Mouse (Mus musculus): ENCODE results near the gene Pde4d.

Pde4d gene

DNA sequence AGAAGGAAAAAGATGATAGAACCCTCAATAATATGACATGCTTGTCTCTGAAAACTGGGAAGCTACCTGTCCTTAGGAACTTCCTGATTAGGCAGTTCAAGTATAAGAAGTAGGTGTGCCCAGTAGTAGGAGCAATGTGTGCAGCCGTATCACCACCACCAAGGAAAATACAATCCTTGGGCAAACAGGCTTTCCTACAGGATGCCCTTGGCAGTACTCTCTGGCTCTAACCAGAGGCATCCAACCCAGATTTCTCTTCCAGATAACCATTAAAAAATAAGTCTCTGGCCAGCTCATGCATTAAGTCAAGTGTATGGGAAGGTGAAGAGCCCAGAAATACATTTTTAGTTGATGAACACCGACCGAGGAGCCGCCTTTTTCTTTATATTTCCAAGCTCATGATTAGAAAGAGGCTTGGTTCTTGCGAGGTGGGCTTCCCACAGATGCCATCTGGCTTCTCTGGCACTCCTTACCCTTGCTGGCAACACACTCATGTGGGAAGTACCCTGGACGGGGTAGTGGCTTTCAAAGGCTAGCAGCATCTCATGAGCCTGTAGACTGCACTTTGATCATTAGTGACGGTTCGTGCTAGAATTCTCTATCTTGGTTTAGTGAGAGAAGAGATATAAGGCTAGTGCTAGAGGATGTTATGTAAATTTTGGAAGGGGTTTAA is 375.0 kb downstream of the Pde4d start:
- DNase-seq (ENCODE audit: low spot score in 2 of 2), result peak; percentile 14 to 16

DNA sequence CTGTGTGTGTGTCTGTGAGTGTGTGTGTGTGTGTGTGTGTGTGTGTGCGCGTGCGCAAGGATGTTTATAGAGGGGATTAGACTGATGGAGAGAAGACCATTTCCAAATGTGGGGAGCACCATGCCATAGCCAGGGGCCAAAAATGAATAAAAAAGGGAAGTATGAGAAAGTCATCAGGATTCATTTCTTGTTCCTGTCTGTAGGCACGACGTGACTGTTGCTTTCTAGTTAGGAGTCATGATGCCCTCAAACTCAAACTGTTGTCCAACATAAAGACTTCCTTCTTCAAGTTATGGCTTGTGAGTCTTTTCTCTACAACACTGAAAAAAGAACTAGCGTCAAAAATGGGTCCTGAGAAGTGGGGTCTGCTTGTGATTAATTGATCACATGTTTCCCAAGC is 375.8 kb downstream of the Pde4d start:
- no peak for DNase-seq (ENCODE audit: low spot score in 2 of 2)

DNA sequence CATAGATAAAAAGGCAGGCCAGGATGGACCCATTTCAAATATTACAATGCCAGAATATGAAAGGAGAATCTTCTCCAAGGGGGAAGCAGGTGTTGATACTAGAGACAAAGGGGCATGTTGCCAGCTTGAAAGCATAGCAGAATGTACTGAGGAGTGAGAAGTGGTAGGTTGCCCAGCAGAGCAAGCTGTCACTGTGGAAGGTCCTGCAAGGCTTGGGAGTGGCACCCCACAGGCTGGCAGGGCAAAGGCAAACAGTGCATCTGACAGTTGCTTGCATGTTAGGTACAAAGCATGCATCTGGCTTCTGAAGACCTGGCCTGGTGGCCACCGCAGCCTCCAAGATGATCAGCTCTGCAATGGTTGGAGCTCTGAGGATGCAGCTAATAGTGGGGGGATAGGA is 384.4 kb downstream of the Pde4d start:
- DNase-seq (ENCODE audit: low spot score in 2 of 2), result no peak

DNA sequence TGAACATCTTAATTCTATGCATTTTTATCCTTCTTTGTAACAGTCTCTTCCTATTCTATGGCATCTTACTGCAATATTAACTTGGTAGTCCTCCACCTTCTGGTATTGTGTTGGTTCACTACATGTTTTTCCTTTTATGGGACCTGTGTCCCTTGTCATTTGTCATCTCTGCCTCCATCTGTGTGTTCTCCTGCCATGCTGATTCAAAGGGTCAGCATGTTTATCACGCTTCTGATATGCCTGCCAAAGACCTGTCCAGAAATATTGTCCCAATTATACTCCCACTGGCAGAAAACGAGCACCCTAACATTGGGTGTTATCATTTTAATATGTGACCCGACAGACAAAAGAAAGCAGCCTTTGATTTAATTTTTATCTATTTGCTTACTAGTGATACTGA is 386.6 kb downstream of the Pde4d start:
- no peak for DNase-seq (ENCODE audit: low spot score in 2 of 2)

DNA sequence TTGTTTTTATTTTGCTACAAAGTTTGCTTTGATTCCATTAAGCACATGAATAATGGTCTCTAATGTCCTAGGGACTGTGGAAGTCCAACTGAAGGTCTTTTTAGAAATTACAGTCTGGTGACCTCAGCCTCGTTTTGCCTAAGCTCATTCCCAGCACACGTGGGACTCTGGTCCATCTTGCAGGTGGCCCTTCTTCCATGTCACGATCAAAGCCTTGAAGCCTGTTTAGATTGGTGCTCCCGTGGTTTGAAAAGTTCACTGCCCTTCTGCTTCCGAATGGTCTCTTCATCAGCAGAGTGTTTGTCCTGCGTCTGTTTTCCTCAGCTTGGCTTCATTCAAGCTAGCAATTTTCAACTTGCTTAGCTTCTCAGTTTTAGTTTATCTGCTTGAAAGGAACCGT is 389.4 kb downstream of the Pde4d start:
- no peak for DNase-seq (ENCODE audit: low spot score in 2 of 2)

DNA sequence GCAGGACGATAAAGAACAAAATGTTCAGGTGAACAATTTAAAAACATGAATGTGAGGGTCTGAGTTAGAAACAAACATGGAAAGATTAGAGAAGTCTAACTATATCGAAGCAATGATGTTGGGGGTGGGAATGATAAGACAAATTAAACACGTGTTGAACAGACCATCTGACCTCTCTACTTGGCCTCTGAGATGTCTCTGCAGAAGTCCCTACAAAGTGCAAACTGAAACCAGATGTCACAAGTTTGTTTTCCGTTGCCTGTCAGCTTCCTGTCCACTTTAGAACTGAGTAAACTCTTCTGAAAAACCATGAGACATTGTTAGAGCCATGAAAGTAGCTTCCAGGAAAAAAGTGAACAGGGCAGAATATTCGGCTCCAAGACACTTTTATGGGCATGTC is 404.3 kb downstream of the Pde4d start:
- no peak for DNase-seq (ENCODE audit: low spot score in 2 of 2)

DNA sequence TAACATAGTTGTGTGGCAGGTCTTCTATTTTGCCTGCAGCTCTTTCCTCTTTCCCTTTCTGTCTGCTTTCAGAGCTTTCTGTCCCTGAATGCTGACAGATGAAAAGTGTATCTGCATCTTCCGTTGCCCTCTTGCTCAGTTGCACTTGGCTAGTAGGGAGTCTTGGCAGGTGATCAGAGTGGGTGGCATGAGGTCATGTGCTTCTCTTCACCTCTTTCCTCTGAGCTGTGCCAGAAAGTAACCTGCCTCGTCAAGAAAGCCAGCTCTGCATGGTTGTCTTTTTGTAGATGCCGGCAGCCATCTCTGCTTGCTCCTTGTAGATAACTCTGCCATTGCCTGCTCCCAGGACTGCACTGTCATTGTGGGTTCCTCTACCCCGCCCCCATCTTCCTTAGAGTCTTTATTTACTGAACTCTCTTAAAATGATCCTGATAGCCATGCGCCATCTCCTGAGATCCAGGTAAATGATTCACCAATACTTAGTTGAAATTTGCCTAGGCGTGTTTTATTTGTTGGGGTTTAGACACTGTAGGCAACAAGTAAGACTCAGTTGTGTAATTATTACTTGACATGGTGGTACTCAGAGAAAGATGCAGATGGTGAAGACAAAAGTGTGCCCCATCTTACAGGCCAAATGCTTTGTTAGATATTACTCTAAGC is 407.2 kb downstream of the Pde4d start:
- no peak for DNase-seq (ENCODE audit: low spot score in 2 of 2)

DNA sequence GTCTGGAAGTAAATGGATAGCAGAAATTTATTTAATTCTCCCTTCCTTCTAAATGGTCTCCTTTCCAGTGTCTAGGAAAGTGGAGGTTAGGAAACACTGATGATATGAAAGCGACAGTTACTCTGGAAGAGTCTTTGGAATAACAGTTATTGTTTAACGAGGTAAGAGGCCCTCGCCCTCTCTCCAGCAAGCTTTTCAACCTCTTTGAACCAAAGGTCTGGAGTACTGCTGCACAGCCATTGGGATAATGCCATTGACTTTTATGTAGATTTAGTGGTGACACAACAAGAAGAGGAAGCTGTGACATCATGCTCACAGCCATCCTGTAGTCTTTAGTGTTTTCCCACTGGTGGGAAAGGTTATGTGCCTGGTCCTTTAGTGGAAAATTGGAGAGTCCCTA is 409.6 kb downstream of the Pde4d start:
- DNase-seq (ENCODE audit: low spot score in 2 of 2), result no peak

DNA sequence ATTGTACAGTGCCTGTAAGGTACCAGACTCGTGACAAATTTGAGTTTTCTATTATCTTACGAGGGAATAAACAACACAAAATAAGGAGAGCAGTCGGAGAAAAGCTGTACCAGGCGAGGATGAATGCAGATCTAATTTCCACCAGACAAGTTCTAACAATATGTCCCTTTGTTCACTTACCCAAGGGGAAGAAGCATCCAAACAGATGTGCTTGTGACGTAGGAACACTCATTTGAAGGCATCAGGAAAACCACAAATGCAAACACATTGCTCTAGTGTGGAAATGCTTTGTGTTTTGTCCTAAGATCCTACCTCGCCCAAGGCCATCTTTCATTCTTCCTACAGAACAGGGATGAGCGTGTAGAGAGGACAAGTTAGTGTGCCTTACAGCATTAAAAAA is 411.0 kb downstream of the Pde4d start:
- DNase-seq (ENCODE audit: low spot score in 2 of 2), result no peak

DNA sequence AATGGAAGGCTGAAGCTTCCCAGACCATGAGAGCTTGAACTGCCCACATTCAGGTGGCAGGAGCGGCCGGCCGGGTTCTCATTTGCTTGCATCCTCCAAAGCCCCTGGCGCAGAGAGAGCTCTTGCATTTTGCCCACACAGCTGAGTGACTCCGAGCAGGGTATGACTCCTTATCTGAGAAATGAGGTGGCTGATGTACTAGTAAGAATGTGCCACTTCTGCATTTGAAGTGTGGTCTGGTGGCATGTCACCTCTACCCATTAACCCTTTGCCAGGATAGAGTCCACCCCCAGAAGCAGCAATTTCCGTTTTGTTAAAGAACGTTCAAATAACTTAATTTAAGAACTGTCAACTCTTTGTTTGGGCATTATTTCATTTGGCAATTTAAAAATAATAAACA is 412.0 kb downstream of the Pde4d start:
- no peak for DNase-seq (ENCODE audit: low spot score in 2 of 2)

DNA sequence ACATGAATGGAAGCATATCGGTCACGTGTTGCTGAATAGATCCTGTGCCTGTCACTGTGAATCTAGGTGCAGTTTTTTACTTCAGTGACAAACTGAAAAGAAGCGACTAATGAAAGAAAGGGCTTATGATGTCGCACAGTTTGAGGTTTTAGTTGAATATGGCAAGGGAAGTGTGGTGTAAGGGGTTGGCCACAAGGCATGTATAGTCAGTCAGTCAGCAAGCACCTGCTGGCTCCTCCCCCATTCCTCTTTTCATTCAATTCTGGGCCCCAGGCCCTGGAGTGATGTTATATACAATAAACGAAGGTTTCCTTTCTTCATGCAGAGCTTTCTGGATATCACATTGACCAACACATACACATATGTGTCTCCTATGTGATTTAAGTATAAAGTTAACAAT is 412.4 kb downstream of the Pde4d start:
- no peak for DNase-seq (ENCODE audit: low spot score in 2 of 2)

DNA sequence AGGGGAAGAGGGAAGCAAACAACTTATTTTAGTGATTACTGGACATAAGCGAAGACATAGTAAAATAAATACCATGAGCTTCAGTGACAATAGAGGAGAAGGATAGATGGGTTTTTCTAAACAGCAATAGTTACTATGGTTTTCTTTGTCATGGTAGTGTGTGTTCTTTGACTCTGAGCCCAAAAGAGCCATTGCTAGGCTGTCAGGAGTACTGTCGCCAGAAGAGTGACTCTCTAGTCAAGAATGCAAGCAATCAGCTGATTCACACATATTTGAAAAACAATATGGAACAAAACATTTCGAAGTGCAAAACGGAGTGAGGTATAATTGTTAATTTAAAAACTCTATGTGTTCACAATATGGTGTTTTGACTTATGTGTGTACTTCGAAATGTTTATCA is 450.4 kb downstream of the Pde4d start:
- DNase-seq (ENCODE audit: low spot score in 2 of 2), result no peak

DNA sequence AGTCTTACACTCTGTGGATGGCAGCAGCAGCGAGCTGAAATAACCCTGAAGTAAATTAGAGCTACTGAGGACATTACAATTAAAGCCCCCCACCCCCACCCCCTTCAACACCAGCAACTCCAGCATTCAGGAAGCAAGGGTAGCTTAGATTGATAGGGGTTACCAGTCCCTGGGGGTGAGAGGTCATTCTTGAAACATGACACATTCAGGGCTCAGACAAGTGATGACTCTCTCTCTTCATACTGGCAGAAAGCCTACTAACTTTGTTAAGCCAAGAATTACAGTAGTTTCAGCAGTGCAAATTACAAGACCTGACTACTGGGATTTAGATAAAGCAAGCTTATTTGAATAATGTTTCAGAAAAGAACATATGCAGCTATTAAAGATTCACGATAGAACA is 455.4 kb downstream of the Pde4d start:
- no peak for DNase-seq (ENCODE audit: low spot score in 2 of 2)

DNA sequence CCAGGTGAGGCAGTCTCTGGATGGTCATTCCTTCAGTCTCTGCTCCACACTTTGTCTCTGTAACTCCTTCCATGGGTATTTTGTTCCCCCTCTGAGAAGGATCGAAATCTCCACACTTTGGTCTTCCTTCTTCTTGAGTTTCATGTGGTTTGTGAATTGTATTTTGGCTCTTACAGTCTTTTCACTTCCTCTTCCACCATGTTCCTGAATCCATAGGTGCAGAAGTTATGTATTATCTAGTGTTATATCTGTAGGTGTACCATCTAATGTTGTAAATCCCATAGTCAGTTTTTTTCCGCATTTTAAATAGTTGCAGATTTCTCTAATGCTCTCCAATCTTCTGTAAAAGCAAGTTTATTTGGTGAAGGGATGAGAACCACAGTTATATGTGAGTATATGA is 459.4 kb downstream of the Pde4d start:
- DNase-seq (ENCODE audit: low spot score in 2 of 2), result no peak

DNA sequence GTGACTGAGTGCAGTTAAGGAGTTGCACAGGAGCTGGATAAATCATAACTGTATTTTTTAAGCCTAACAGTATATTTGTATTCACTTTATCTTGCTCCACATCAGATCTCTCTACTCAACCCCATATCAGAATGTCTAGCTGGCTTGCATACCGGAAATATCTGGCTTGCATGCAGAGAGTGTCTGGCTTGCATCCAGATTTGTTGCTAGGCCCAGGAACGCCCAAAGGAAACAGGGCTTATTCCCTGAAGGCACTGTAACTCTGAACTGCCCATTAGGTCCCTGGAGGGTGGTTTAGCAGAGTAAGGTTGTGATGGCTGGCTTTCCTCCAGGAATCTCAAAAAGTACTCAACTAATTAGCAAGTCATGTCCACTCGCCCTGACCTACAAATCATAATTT is 464.9 kb downstream of the Pde4d start:
- no peak for DNase-seq (ENCODE audit: low spot score in 2 of 2)

DNA sequence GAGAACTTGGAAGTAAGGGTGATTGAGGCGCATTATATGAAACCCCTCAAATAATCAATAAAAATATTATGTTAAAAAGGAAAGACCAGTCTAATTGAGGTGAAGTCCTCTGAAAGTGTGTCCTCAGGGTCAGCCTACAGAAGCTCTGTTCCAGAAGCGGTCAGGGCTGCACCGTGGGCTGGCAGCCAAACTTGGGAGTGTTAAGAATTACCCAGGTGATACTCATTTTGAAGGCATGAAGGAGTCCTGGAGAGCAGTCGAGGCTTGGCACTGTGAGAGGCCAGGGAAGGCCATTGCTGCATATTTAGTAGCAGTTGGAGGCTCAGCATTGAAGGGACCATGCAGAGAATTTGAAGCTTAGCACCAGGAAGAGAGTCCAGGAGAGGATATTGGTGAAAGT is 471.4 kb downstream of the Pde4d start:
- no peak for DNase-seq (ENCODE audit: low spot score in 2 of 2)

DNA sequence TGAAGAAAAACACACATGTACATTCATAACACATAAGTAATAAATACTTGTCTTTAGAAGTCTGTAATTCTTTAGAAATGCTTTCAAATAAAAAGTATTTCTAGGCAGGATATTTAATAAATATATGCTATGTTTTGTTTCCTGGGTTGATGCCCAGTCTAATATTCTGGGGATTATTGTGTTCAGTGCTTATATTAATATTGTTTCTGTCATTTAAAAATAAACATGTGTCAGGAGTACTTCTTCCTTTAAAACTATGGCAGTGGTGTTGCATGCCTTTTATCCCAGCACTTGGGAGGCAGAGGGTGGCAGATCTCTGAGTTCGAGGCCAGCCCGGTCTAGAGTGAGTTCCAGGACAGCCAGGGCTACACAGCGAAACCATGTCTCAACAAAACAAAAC is 485.1 kb downstream of the Pde4d start:
- DNase-seq (ENCODE audit: low spot score in 2 of 2), result no peak

DNA sequence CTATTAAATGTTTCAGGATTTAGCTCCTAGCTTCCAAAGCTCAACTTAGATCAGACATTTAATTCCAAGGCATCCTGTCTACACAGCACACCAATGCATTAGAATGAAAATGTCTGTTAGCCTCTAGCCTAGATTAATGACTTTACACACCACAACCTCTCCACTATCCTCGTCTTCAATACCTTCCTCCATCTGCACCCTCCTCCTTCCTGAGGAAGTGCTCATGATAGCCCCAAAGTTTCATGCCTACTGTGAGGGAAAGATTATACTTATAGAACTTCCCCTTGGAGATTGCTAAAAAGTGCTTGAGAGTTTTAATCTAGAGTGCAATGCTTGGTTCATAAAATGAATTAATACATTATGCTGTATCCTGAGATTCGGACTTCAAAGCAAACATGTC is 487.5 kb downstream of the Pde4d start:
- no peak for DNase-seq (ENCODE audit: low spot score in 2 of 2)

DNA sequence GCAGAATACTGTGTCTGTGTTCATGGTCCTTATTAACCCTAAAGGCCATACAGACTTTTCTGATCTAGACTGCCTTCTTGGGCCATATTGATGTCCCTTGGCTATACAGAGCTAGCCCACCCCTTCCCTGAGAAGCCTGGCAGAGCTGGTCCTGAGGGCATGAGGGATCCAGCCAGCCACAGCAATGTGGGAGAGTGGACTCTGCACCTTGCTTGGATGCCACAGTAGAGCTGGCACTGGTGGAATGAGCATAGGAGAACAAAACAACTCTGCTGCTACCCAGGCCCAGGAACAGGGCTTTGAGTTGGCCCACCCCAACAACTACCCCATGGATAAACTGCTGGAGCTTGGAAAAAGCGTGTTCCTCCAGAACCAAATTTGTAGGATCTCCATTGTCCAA is 503.2 kb downstream of the Pde4d start:
- DNase-seq (ENCODE audit: low spot score in 2 of 2), result no peak

DNA sequence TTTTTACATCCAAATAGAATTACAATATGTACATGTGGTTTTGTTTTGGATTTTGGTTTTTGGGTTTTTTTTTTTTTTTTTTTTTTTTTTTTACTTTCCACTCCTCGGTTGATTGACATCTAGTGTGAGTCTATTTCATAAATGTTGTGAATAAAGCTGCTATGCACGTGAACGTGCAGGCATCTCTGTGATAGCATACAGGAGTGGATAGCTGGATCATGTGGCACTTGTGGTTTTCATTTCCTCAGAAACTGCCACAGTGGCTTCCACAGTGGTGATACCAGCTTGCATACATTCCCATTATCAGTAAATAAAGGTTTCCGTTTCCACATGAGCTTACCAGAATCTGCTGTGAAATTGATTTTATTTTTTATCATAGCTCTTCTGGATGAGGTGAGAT is 506.3 kb downstream of the Pde4d start:
- DNase-seq (ENCODE audit: low spot score in 2 of 2), result no peak

DNA sequence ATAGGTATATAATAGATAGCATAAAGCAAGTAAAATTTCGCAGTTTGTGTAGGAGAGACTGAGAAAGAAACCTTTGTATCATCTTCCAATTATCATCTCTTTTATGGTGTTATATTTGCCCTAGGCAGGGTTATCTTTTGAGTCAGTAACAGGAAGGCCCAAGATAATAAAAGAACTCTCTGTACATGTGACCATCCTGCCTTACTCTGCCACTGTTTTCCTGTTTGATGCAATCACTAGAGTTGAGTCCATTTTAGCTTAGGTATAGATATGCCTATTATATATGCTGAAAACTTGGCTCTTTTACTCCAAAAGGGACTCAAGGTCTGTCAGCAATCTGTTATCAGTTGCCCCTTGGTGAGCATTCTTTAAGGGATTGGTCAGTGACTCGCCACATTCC is 514.3 kb downstream of the Pde4d start:
- DNase-seq (ENCODE audit: low spot score in 2 of 2), result no peak

DNA sequence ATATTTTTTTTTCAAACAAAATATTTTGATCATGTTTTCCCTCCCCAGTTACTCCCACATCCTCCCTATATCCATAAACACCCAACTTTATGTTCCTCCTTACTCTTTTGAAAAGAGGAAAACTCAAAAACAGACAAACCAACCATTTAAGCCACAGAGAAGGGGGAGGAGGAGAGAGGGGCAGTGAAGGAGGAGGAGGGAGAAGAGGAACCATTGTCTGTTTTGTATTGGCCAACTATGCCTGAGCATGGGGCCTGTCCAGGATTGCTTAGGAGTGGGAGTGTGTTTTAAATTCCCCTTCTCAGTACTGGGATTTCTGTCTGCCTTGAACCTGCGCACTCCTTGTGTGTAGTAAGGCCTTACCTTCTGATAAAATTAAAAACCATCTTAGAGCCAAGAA is 531.4 kb downstream of the Pde4d start:
- DNase-seq (ENCODE audit: low spot score in 2 of 2), result no peak

DNA sequence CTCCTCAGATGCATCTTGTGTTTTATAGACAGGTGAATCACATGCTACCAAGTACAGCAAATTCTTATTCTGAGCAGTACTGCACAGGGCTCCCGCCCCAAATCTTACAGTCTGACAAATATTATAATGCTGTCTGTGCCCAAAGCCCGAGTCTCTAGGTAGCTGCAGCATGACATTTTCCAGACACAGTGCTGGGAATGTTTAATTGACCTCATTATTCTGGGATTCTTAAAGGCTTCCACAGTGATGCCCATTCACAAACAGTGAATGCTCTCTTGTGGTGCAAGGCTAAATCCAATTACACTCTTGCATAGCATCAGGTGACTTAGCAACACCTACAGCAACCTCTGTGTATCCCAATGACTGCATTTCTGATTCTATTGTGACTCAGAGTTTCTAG is 549.0 kb downstream of the Pde4d start:
- DNase-seq (ENCODE audit: low spot score in 2 of 2), result no peak

DNA sequence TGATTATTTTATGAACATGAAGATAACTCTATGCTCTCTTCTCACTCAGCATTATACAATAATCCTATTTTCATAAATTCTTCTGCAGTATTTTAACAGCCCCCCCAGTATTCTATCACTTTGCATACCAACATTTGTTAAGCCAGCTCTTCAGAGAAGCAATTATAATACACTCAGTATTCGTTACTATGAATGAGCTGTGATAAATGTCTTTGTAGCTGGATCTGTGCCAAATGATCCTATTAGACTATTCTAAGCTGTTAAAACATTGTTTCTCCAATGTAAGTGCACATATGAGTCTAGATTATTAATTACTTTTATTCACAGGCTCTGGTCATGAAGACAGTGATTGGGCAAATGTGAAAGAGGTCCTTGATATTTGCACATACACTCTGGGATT is 575.0 kb downstream of the Pde4d start:
- no peak for DNase-seq (ENCODE audit: low spot score in 2 of 2)

Measured in frontal cortex, postnatal 36 days (tissue).